Mouse (Mus musculus): Measurements from ENCODE around the gene Tank. TPM values are rescaled to one million over a fixed set of nuclear protein-coding genes. Genes with fewer than 3 reads are reported as not detected.
A peak's percentile ranks its signal among the peaks of the same experiment; 100 is the strongest.

Gene Tank
- 28.3 and 32.2 TPM in 2 replicates for polyA plus RNA-seq (2015; fragmentation: Nextera tagmentation; extraction: Ambion mirVana)

GRCm38 (mm10) chr2:61578433-61578832 is at the start of gene Tank:
TSS of gene Tank (plus strand) at chr2:61578585.
- H3K27ac ChIP-seq, result no peak within 1 kb of the TSS
- no peak for ATAC-seq
- H3K4me1 ChIP-seq (replicated peaks), result no peaks in the 10 kb centered on the region
- no peak within 1 kb of the TSS for H3K9ac ChIP-seq (replicated peaks)
- H3K9me3 ChIP-seq, result no peaks in the 10 kb centered on the region
- no peak within 1 kb of the TSS for H3K4me2 ChIP-seq (replicated peaks)
- H3K36me3 ChIP-seq, result no peaks in the 10 kb centered on the region
- WGBS, result 86% methylated on average over 10 of the region's 10 CpGs
- H3K4me3 ChIP-seq (replicated peaks), result no peak within 1 kb of the TSS
- H3K27me3 ChIP-seq, result no peaks in the 10 kb centered on the region

GRCm38 (mm10) chr2:61532326-61532725 is 46.1 kb upstream of the Tank start:
- H3K36me3 ChIP-seq, result no peaks in the 10 kb centered on the region
- 84% methylated on average over 3 of the region's 3 CpGs for WGBS
- no peaks in the 10 kb centered on the region for H3K27me3 ChIP-seq
- no peaks in the 10 kb centered on the region for H3K9me3 ChIP-seq
- no peak overlapping the region for H3K9ac ChIP-seq (replicated peaks)
- H3K27ac ChIP-seq, result no peak overlapping the region
- H3K4me1 ChIP-seq (replicated peaks), result no peaks in the 10 kb centered on the region
- no peak overlapping the region for H3K4me2 ChIP-seq (replicated peaks)
- ATAC-seq, result no peak
- H3K4me3 ChIP-seq (replicated peaks), result no peak overlapping the region

- H3K9me3 ChIP-seq, result no peaks in the 10 kb centered on the region
- H3K27me3 ChIP-seq, result no peaks in the 10 kb centered on the region
- H3K4me3 ChIP-seq (replicated peaks), result no peak overlapping the region
- no peaks in the 10 kb centered on the region for H3K36me3 ChIP-seq
- WGBS, result 86% methylated on average over 2 of the region's 2 CpGs
- ATAC-seq, result no peak
- no peak overlapping the region for H3K27ac ChIP-seq
- H3K9ac ChIP-seq (replicated peaks), result no peak overlapping the region
- no peaks in the 10 kb centered on the region for H3K4me1 ChIP-seq (replicated peaks)
- no peak overlapping the region for H3K4me2 ChIP-seq (replicated peaks)
Observed at GRCm38 (mm10) chr2:61533131-61533530, 45.3 kb upstream of the Tank start.

- no peak overlapping the region for H3K9ac ChIP-seq (replicated peaks)
- 81% methylated on average over 2 of the region's 2 CpGs for WGBS
- no peak for ATAC-seq
- H3K27me3 ChIP-seq, result no peaks in the 10 kb centered on the region
- no peak overlapping the region for H3K4me2 ChIP-seq (replicated peaks)
- no peak overlapping the region for H3K4me3 ChIP-seq (replicated peaks)
- H3K27ac ChIP-seq, result no peak overlapping the region
- H3K4me1 ChIP-seq (replicated peaks), result peaks cover 6% of the 10 kb centered on the region; the same call in 1 of the 2 replicates
- H3K9me3 ChIP-seq, result no peaks in the 10 kb centered on the region
- H3K36me3 ChIP-seq, result no peaks in the 10 kb centered on the region
Observed at GRCm38 (mm10) chr2:61536901-61537300, 41.5 kb upstream of the Tank start.

GRCm38 (mm10) chr2:61539378-61539777 is 39.0 kb upstream of the Tank start:
- Histone ChIP-seq H3K27me3 (no peaks in the 10 kb centered on the region), H3K4me3 (replicated peaks) (no peak overlapping the region), H3K4me1 (replicated peaks) (peaks cover 6% of the 10 kb centered on the region; the same call in 1 of the 2 replicates), H3K27ac (0 out of 2 replicates have a peak overlapping the region, but pooled peaks have one; percentile 9), H3K9ac (replicated peaks) (no peak overlapping the region), H3K9me3 (no peaks in the 10 kb centered on the region), H3K4me2 (replicated peaks) (no peak overlapping the region), H3K36me3 (no peaks in the 10 kb centered on the region)
- 0 out of 2 replicates have a peak, but pooled peaks have one; percentile 56 for ATAC-seq
- WGBS, result 16% methylated on average over 2 of the region's 2 CpGs

GRCm38 (mm10) chr2:61542426-61542825 is 36.0 kb upstream of the Tank start:
- 96% methylated on average over 2 of the region's 2 CpGs for WGBS
- no peak overlapping the region for H3K4me3 ChIP-seq (replicated peaks)
- no peaks in the 10 kb centered on the region for H3K36me3 ChIP-seq
- no peaks in the 10 kb centered on the region for H3K9me3 ChIP-seq
- H3K27me3 ChIP-seq, result no peaks in the 10 kb centered on the region
- no peak overlapping the region for H3K27ac ChIP-seq
- H3K9ac ChIP-seq (replicated peaks), result no peak overlapping the region
- H3K4me1 ChIP-seq (replicated peaks), result peaks cover 6% of the 10 kb centered on the region; the same call in 1 of the 2 replicates
- H3K4me2 ChIP-seq (replicated peaks), result no peak overlapping the region
- no peak for ATAC-seq

- ATAC-seq, result no peak
- no peaks in the 10 kb centered on the region for H3K27me3 ChIP-seq
- no peak overlapping the region for H3K27ac ChIP-seq
- no peak overlapping the region for H3K9ac ChIP-seq (replicated peaks)
- H3K4me3 ChIP-seq (replicated peaks), result no peak overlapping the region
- no peaks in the 10 kb centered on the region for H3K4me1 ChIP-seq (replicated peaks)
- H3K36me3 ChIP-seq, result no peaks in the 10 kb centered on the region
- 90% methylated on average over 3 of the region's 3 CpGs for WGBS
- no peaks in the 10 kb centered on the region for H3K9me3 ChIP-seq
- H3K4me2 ChIP-seq (replicated peaks), result no peak overlapping the region
Observed at GRCm38 (mm10) chr2:61545666-61546065, 32.7 kb upstream of the Tank start.

- H3K9ac ChIP-seq (replicated peaks), result no peak overlapping the region
- no peaks in the 10 kb centered on the region for H3K4me1 ChIP-seq (replicated peaks)
- no peak overlapping the region for H3K27ac ChIP-seq
- no peaks in the 10 kb centered on the region for H3K9me3 ChIP-seq
- H3K4me3 ChIP-seq (replicated peaks), result no peak overlapping the region
- H3K36me3 ChIP-seq, result no peaks in the 10 kb centered on the region
- WGBS, result 78% methylated on average over 2 of the region's 2 CpGs
- ATAC-seq, result no peak
- H3K4me2 ChIP-seq (replicated peaks), result no peak overlapping the region
- no peaks in the 10 kb centered on the region for H3K27me3 ChIP-seq
Observed at GRCm38 (mm10) chr2:61548021-61548420, 30.4 kb upstream of the Tank start.

- ATAC-seq, result no peak
- WGBS, result 94% methylated on average over 5 of the region's 5 CpGs
- H3K36me3 ChIP-seq, result no peaks in the 10 kb centered on the region
- H3K27ac ChIP-seq, result no peak overlapping the region
- no peaks in the 10 kb centered on the region for H3K9me3 ChIP-seq
- no peaks in the 10 kb centered on the region; the same call in 1 of the 2 replicates for H3K4me1 ChIP-seq (replicated peaks)
- H3K4me3 ChIP-seq (replicated peaks), result no peak overlapping the region
- H3K9ac ChIP-seq (replicated peaks), result no peak overlapping the region
- no peak overlapping the region for H3K4me2 ChIP-seq (replicated peaks)
- no peaks in the 10 kb centered on the region for H3K27me3 ChIP-seq
Observed at GRCm38 (mm10) chr2:61551680-61552079, 26.7 kb upstream of the Tank start.

- H3K27me3 ChIP-seq, result no peaks in the 10 kb centered on the region
- H3K9me3 ChIP-seq, result peaks cover 3% of the 10 kb centered on the region; the same call in 1 of the 2 replicates
- no peak overlapping the region for H3K27ac ChIP-seq
- no peak overlapping the region for H3K9ac ChIP-seq (replicated peaks)
- WGBS, result 71% methylated on average over 7 of the region's 7 CpGs
- no peaks in the 10 kb centered on the region; the same call in 1 of the 2 replicates for H3K4me1 ChIP-seq (replicated peaks)
- 0 out of 2 replicates have a peak, but pooled peaks have one; percentile 14 for ATAC-seq
- H3K4me2 ChIP-seq (replicated peaks), result no peak overlapping the region
- H3K4me3 ChIP-seq (replicated peaks), result no peak overlapping the region
- H3K36me3 ChIP-seq, result no peaks in the 10 kb centered on the region
Observed at GRCm38 (mm10) chr2:61555367-61555766, 23.0 kb upstream of the Tank start.

- Histone ChIP-seq H3K9ac (replicated peaks) (no peak overlapping the region), H3K4me2 (replicated peaks) (no peak overlapping the region), H3K27me3 (no peaks in the 10 kb centered on the region), H3K4me3 (replicated peaks) (no peak overlapping the region), H3K27ac (no peak overlapping the region), H3K9me3 (peaks cover 3% of the 10 kb centered on the region; the same call in 1 of the 2 replicates), H3K4me1 (replicated peaks) (peaks cover 3% of the 10 kb centered on the region), H3K36me3 (no peaks in the 10 kb centered on the region)
- no peak for ATAC-seq
- 43% methylated on average over 2 of the region's 2 CpGs for WGBS
Observed at GRCm38 (mm10) chr2:61555825-61556224, 22.6 kb upstream of the Tank start.

- 84% methylated on average over 3 of the region's 3 CpGs for WGBS
- peaks cover 3% of the 10 kb centered on the region; the same call in 1 of the 2 replicates for H3K9me3 ChIP-seq
- H3K27ac ChIP-seq, result no peak overlapping the region
- H3K27me3 ChIP-seq, result no peaks in the 10 kb centered on the region
- no peaks in the 10 kb centered on the region for H3K36me3 ChIP-seq
- no peak for ATAC-seq
- no peak overlapping the region for H3K4me3 ChIP-seq (replicated peaks)
- no peak overlapping the region for H3K9ac ChIP-seq (replicated peaks)
- peaks cover 8% of the 10 kb centered on the region for H3K4me1 ChIP-seq (replicated peaks)
- no peak overlapping the region for H3K4me2 ChIP-seq (replicated peaks)
Observed at GRCm38 (mm10) chr2:61556639-61557038, 21.7 kb upstream of the Tank start.

- no peak overlapping the region for H3K27ac ChIP-seq
- 86% methylated on average over 5 of the region's 5 CpGs for WGBS
- H3K4me3 ChIP-seq (replicated peaks), result no peak overlapping the region
- no peak overlapping the region for H3K9ac ChIP-seq (replicated peaks)
- ATAC-seq, result no peak
- H3K4me2 ChIP-seq (replicated peaks), result no peak overlapping the region
- H3K4me1 ChIP-seq (replicated peaks), result peaks cover 8% of the 10 kb centered on the region
- H3K27me3 ChIP-seq, result no peaks in the 10 kb centered on the region
- peaks cover 3% of the 10 kb centered on the region; the same call in 1 of the 2 replicates for H3K9me3 ChIP-seq
- no peaks in the 10 kb centered on the region for H3K36me3 ChIP-seq
Observed at GRCm38 (mm10) chr2:61557848-61558471, 20.4 kb upstream of the Tank start.
